Mouse (Mus musculus): Measurements from ENCODE around the gene Rpl11. TPM values are rescaled to one million over a fixed set of nuclear protein-coding genes. Genes with fewer than 3 reads are reported as not detected.

Gene Rpl11
- polyA plus RNA-seq, 1 experiment from 2014 or later, result 390 TPM

DNA sequence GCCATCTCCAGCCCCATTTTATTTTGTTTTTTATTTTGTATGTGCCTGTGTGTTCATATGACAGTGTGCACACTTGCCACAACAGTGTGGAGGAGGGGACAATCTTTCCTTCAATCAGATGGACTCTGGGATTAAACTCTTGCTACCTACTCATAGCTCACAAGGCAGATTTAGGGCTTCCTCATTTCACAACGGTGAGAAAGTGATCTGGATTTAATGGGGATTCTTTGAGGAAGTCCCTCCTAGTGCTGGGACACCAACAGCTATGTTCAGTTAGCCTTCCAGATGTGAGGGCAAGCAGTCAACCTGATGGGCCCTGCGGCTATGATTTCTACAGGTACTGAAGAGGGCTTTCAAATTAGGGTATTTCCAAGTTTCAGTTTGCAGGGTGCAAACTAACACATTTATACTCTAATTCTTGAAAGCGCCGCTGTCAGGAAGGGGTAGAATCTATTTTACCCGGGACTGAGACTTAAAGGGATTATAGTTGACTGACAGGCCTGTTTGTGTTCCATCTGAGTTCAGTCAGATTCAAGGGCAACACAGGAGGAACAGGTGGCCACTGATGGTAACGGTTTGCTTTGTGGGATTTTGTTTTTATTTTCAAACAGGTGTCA is 9.3 kb downstream of the Rpl11 start:
- no peaks in the 10 kb centered on the region for H3K9me3 ChIP-seq (ENCODE audit: control insufficient read depth, low read length)
- no peaks in the 10 kb centered on the region for H3K27me3 ChIP-seq (ENCODE audit: control insufficient read depth, insufficient read depth, low read length)
- H3K36me3 ChIP-seq (ENCODE audit: control insufficient read depth, insufficient read depth, low read length), result peaks cover 11% of the 10 kb centered on the region
- H3K9ac ChIP-seq (ENCODE audit: low read length), result no peak overlapping the region
- peak overlapping the region; percentile 3; the same call in 1 of the 2 replicates for H3K27ac ChIP-seq (ENCODE audit: low read depth, low read length)
- no peak overlapping the region for H3K4me3 ChIP-seq (ENCODE audit: low read depth, low read length)
- no peak overlapping the region for H3K4me2 ChIP-seq
- ATAC-seq (ENCODE audit: low FRiP score) (no peak), DNase-seq (ENCODE audit: low spot score, missing footprints) (peak; percentile 75)
- H3K4me1 ChIP-seq (ENCODE audit: control insufficient read depth, insufficient read depth, low read length), result no peaks in the 10 kb centered on the region; the same call in none of the 2 replicates
- 68% methylated on average over 6 of the region's 6 CpGs for WGBS

DNA sequence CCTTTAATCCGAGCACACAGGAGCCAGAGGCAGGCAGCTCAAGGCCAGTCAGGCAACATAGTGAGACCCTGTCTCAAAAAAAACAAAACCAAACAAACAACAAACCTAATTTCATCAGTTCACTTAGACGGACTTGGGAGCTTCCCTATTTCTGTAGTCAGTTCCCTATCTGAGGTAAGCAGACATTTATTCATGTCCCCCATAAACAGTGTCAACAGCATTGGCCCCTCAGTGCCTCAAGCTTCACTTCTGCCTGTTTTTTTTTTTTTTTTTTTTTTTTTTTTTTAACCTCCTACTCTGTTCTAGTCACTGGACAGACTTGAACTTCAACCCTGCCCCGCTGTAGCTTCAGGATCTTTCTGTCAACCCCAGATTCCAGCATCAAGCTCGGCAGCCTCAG is 18.1 kb downstream of the Rpl11 start:
- ATAC-seq (ENCODE audit: low FRiP score), result no peak
- 61% methylated on average over 4 of the region's 4 CpGs for WGBS
- Histone ChIP-seq H3K4me3 (ENCODE audit: low read depth, low read length) (no peak overlapping the region), H3K36me3 (ENCODE audit: control insufficient read depth, insufficient read depth, low read length) (no peaks in the 10 kb centered on the region), H3K27ac (ENCODE audit: low read depth, low read length) (no peak overlapping the region), H3K4me2 (no peak overlapping the region), H3K27me3 (ENCODE audit: control insufficient read depth, insufficient read depth, low read length) (no peaks in the 10 kb centered on the region), H3K4me1 (ENCODE audit: control insufficient read depth, insufficient read depth, low read length) (peaks cover 13% of the 10 kb centered on the region), H3K9ac (ENCODE audit: low read length) (no peak overlapping the region), H3K9me3 (ENCODE audit: control insufficient read depth, low read length) (no peaks in the 10 kb centered on the region)
- DNase-seq (ENCODE audit: low spot score, missing footprints), result peak; percentile 67

DNA sequence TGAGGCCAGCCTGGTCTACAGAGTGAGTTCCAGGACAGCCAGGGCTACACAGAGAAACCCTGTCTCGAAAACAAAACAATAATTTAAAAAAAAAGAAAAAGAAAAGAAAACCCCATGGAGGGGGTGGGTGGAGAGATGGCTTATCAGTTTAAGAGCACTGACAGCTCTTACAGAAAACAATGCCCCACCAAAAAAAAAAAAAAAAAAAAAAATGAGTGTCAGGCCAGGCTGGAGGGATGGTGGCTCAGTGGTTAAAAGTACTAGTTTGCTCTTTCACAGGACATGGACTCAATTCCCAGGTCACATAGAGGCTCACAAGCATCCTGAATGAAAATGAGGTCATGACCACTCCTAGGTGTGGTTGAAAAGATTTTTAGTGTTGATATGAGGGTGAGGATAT is 20.0 kb downstream of the Rpl11 start:
- H3K4me3 ChIP-seq (ENCODE audit: low read depth, low read length), result no peak overlapping the region
- no peaks in the 10 kb centered on the region for H3K27me3 ChIP-seq (ENCODE audit: control insufficient read depth, insufficient read depth, low read length)
- no peak overlapping the region for H3K27ac ChIP-seq (ENCODE audit: low read depth, low read length)
- DNase-seq (ENCODE audit: low spot score, missing footprints) (peak; percentile 49), ATAC-seq (ENCODE audit: low FRiP score) (no peak)
- no peaks in the 10 kb centered on the region for H3K36me3 ChIP-seq (ENCODE audit: control insufficient read depth, insufficient read depth, low read length)
- H3K4me2 ChIP-seq, result no peak overlapping the region
- H3K9me3 ChIP-seq (ENCODE audit: control insufficient read depth, low read length), result no peaks in the 10 kb centered on the region
- H3K4me1 ChIP-seq (ENCODE audit: control insufficient read depth, insufficient read depth, low read length), result peaks cover 13% of the 10 kb centered on the region
- no peak overlapping the region for H3K9ac ChIP-seq (ENCODE audit: low read length)
- WGBS, result 76% methylated on average over 1 of the region's 1 CpGs

DNA sequence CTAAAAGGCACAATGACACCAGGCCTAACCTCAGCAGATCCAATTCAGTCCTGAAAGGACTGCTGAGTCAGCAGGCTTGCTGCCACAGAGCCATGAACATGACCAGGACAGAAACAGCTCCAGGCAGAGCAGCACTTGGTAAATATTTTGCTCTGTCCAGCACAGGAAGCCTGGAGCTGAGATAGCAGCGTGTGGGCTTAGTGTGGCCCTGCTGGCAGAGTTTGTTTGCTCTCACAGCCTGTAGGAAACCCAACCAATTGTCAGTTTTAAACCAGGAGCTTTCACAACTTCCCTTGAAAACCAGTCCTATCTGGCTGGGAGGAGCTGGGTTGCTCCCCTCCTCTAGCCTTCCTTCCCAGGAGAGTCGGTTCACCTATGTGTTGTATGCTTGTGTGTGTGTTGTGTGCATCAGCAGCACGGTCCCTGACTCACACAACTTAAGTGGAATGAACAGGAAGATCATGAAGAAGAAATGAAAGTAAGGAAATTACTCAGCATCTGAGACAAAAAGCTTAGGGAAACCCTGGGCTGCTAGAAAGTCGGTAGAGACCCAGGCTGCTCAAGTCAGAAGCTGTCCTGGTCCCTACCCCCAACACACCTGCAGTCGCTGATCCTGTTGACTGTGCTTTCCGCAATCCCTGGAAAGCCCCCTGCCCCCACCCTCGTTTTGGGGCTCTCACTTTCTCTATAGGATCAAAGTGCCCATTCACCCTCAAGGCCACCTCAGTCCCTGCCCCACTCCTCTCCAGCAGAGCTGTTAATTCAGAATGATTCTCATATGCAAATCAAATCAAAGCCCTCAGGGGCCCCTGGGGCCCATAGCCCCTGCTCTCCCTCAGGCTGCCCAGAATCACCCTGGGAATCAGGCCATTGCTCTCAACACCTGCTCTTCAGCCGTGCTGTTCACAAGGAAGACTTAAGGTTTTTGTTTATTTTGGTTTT is 22.0 kb downstream of the Rpl11 start:
- 5% methylated on average over 8 of the region's 8 CpGs for WGBS
- Histone ChIP-seq H3K4me3 (ENCODE audit: low read depth, low read length) (no peak overlapping the region), H3K9me3 (ENCODE audit: control insufficient read depth, low read length) (no peaks in the 10 kb centered on the region), H3K27ac (ENCODE audit: low read depth, low read length) (peak overlapping the region; percentile 55; the same call in 1 of the 2 replicates), H3K9ac (ENCODE audit: low read length) (0 out of 2 replicates have a peak overlapping the region, but pooled peaks have one; percentile 1), H3K27me3 (ENCODE audit: control insufficient read depth, insufficient read depth, low read length) (no peaks in the 10 kb centered on the region), H3K36me3 (ENCODE audit: control insufficient read depth, insufficient read depth, low read length) (no peaks in the 10 kb centered on the region), H3K4me2 (no peak overlapping the region), H3K4me1 (ENCODE audit: control insufficient read depth, insufficient read depth, low read length) (peaks cover 13% of the 10 kb centered on the region)
- ATAC-seq (ENCODE audit: low FRiP score) (peak; percentile 68), DNase-seq (ENCODE audit: low spot score, missing footprints) (peak; percentile 88)

DNA sequence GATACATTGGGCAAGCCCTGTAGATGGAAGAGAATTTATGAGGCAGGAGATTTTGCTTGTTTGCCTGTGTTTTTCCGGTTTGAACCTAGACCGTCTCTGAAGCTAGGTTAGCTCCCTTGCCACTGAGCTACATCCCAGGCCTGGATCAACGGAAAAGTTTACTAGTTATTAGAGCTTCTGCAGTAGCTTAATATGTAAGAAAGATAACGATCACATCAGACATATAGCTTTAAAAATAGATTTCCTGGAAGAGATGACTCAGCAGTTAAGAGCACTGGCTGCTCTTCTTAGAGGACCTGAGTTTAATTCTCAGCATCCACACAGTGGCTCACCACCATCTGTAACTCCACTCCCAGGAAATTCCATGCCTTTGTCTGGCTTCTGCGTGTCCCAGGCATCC is 24.5 kb downstream of the Rpl11 start:
- no peak overlapping the region for H3K4me3 ChIP-seq (ENCODE audit: low read depth, low read length)
- 85% methylated on average over 5 of the region's 5 CpGs for WGBS
- H3K27ac ChIP-seq (ENCODE audit: low read depth, low read length), result no peak overlapping the region
- DNase-seq (ENCODE audit: low spot score, missing footprints) (no peak), ATAC-seq (ENCODE audit: low FRiP score) (no peak)
- no peaks in the 10 kb centered on the region for H3K9me3 ChIP-seq (ENCODE audit: control insufficient read depth, low read length)
- H3K36me3 ChIP-seq (ENCODE audit: control insufficient read depth, insufficient read depth, low read length), result no peaks in the 10 kb centered on the region
- no peak overlapping the region for H3K9ac ChIP-seq (ENCODE audit: low read length)
- no peak overlapping the region for H3K4me2 ChIP-seq
- H3K4me1 ChIP-seq (ENCODE audit: control insufficient read depth, insufficient read depth, low read length), result peaks cover 13% of the 10 kb centered on the region
- no peaks in the 10 kb centered on the region for H3K27me3 ChIP-seq (ENCODE audit: control insufficient read depth, insufficient read depth, low read length)

DNA sequence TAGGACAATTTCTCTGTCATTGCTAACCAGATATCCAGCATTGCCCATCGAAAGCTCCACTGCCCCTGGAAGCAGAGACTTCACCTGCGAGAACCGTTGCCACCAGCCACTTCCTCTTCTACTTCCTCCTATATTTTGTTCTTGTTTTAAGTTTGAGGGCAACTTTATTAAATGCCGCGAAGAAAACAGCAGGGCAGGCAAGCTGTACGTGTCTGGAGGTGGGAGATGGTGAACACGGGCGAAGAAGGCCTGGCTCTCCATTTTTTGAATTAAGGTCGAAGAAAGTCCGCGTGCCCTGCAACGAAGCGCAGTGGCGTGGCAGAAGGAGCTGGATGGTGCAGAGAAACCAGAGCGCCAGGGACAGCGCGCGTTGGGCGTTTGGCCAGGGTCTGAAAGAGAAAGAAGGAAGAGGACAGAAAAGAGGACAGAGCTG is 25.1 kb downstream of the Rpl11 start:
- Histone ChIP-seq H3K36me3 (ENCODE audit: control insufficient read depth, insufficient read depth, low read length) (no peaks in the 10 kb centered on the region), H3K9me3 (ENCODE audit: control insufficient read depth, low read length) (no peaks in the 10 kb centered on the region), H3K27me3 (ENCODE audit: control insufficient read depth, insufficient read depth, low read length) (no peaks in the 10 kb centered on the region), H3K27ac (ENCODE audit: low read depth, low read length) (no peak overlapping the region), H3K9ac (ENCODE audit: low read length) (no peak overlapping the region), H3K4me2 (no peak overlapping the region), H3K4me1 (ENCODE audit: control insufficient read depth, insufficient read depth, low read length) (peaks cover 13% of the 10 kb centered on the region), H3K4me3 (ENCODE audit: low read depth, low read length) (no peak overlapping the region)
- 90% methylated on average over 19 of the region's 19 CpGs for WGBS
- DNase-seq (ENCODE audit: low spot score, missing footprints), result no peak
- no peak for ATAC-seq (ENCODE audit: low FRiP score)

DNA sequence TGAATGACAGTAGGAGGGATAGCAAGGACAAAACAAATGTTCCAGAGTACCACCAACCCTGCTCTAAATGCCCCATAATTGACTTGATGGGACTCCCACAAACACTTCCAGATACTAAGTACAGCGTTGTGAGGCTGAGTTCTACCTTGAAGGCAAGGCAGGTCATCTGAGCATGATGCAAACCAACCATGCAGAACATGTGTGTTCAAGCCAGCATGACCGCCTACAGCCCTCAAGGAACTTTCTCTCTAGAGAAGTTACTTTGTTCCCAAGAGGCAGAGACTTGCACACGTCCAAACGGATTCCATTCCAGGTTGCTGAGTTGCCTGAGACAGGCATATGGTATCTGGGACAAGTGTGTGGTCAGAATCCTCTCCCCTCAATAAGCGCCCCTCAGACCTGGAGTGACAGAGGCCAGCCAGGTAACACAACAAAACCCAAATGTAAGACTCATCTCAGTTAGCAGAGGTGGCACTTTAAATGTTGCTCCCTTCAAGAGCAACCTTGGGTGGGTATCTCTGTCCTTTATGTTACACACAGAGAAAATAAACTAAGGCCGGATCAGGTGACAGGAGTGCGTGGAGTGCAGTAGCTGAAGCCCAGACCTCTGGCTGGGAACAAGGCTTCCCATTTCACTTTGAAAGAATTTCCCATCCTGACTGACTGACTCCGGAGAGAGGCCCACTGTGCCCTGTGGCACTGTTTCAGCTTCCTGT is 25.7 kb downstream of the Rpl11 start:
- H3K4me3 ChIP-seq (ENCODE audit: low read depth, low read length), result no peak overlapping the region
- H3K36me3 ChIP-seq (ENCODE audit: control insufficient read depth, insufficient read depth, low read length), result no peaks in the 10 kb centered on the region
- H3K27ac ChIP-seq (ENCODE audit: low read depth, low read length), result no peak overlapping the region
- no peak overlapping the region for H3K4me2 ChIP-seq
- 76% methylated on average over 8 of the region's 8 CpGs for WGBS
- ATAC-seq (ENCODE audit: low FRiP score) (no peak), DNase-seq (ENCODE audit: low spot score, missing footprints) (peak; percentile 66)
- no peaks in the 10 kb centered on the region for H3K9me3 ChIP-seq (ENCODE audit: control insufficient read depth, low read length)
- H3K9ac ChIP-seq (ENCODE audit: low read length), result no peak overlapping the region
- H3K4me1 ChIP-seq (ENCODE audit: control insufficient read depth, insufficient read depth, low read length), result peaks cover 13% of the 10 kb centered on the region
- no peaks in the 10 kb centered on the region for H3K27me3 ChIP-seq (ENCODE audit: control insufficient read depth, insufficient read depth, low read length)

DNA sequence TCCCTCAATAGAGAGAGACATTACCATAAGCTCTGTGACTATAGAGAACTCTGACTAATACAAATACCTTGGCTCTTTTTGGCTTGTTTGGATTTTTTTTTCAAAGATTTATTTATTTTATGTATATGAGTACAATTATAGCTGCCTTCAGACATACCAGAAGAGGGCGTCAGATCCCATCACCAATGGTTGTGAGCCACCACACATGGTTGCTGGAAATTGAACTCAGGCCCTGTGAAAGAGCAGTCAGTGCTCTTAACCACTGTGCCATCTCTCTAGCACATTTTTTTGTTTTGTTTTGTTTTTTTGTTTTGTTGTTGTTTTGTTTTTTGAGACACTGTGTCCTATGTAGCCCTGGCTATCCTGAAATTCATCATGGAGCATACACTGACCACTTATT is 27.9 kb downstream of the Rpl11 start:
- Histone ChIP-seq H3K27ac (ENCODE audit: low read depth, low read length) (no peak overlapping the region), H3K9me3 (ENCODE audit: control insufficient read depth, low read length) (no peaks in the 10 kb centered on the region), H3K36me3 (ENCODE audit: control insufficient read depth, insufficient read depth, low read length) (no peaks in the 10 kb centered on the region), H3K4me3 (ENCODE audit: low read depth, low read length) (no peak overlapping the region), H3K9ac (ENCODE audit: low read length) (no peak overlapping the region), H3K4me2 (no peak overlapping the region), H3K27me3 (ENCODE audit: control insufficient read depth, insufficient read depth, low read length) (no peaks in the 10 kb centered on the region), H3K4me1 (ENCODE audit: control insufficient read depth, insufficient read depth, low read length) (peaks cover 6% of the 10 kb centered on the region)
- DNase-seq (ENCODE audit: low spot score, missing footprints) (peak; percentile 54), ATAC-seq (ENCODE audit: low FRiP score) (no peak)
- WGBS, result 77% methylated on average over 1 of the region's 1 CpGs
